Mouse (Mus musculus): ENCODE measurements around the gene Il22ra1.

The Il22ra1 gene

DNA sequence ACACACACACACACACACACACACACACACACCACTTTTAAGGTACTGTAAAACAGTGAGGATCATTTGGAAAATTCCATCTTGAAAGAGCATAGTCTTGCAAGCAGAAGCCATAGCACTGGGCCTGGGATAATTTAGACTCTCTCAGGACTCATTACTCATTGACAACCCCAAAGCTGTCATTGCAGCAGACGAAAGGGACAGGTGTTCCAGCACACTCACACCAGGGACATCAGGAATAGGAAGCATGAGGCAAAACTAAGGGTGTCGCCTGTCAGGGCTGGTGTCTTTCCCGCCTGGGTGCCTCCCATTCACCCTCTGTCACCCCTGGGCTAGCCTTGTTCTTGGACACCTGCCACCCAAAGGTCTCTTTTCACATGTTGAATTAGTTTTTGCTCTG, 8.9 kb downstream of the Il22ra1 start:
- DNase-seq = no peak

DNA sequence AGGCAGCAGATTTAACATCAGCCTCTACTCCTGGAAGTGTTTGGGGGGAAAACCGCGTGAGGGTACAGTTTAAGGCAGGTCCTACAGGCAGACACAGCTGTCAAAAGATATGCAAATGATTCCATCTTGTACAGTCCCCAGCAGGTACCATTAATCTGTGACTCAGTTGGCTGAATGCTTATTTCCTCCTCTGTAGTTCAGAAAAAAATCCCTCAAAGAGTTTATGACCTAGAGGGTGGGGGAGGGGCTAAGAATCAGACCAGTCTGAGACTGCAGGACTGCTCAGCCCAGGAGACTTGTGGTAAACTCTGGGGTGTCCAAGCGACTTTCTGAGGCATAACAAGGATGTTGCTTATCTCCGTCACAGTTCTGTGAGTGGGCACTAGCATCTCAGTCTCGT, 10.3 kb downstream of the Il22ra1 start:
- no peak for DNase-seq

DNA sequence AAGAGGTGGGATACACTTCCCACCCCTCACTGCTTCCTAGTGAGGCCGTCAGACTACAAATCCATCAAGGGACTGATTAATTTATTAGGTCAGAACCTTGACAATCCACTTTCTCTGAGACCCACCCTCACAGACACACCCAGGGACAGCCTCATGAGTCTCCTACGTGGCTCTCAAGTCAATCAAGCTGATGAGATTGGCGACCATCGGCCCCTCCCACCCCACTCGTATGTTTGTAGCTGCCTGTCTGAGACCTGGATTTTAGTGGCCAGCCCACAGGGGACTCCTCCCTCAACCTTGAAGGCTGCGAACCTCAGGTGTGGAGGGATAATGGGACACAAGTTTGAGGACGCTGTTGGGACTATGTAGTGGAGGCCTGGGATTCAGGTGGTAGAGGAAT, 11.2 kb downstream of the Il22ra1 start:
- no peak for DNase-seq

DNA sequence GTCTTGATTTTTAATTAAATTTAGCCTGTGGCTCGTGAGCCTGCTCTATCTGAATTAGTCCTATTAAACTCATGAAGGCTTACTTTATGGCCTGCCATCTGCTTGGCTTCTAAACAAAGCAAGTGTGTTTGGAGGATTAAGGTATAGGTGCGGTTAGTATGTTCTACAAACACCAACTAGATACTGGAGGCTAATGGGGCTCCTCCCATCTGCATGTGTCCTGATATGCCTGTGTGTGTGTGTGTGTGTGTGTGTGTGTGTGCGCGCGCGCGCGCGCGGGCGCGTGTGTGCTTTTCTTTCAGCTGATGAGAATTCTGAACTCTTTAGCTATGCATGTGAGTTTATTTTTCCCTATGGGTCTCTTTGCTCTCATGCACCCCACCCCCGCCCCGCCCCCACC, 11.7 kb downstream of the Il22ra1 start:
- DNase-seq = no peak

DNA sequence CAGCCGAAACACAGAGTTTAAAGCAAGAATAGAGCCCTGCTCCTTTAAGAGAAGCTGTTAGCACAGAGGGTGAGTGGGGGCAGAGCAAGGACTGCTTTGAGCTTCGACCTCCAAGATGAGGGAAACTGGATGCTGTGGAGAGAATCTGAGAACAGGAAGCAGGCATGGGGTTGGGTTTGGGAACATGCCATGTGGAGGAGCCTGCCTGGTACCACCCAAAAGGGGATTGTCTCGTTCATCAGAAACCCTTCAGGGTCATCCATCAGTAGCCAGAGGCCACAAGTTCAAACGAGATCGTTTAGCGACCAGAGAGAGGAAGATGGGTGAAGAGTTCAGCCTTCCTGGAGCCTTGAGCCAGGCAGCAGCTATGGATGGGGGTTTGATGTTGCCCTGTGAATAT, 15.5 kb downstream of the Il22ra1 start:
- DNase-seq = no peak

DNA sequence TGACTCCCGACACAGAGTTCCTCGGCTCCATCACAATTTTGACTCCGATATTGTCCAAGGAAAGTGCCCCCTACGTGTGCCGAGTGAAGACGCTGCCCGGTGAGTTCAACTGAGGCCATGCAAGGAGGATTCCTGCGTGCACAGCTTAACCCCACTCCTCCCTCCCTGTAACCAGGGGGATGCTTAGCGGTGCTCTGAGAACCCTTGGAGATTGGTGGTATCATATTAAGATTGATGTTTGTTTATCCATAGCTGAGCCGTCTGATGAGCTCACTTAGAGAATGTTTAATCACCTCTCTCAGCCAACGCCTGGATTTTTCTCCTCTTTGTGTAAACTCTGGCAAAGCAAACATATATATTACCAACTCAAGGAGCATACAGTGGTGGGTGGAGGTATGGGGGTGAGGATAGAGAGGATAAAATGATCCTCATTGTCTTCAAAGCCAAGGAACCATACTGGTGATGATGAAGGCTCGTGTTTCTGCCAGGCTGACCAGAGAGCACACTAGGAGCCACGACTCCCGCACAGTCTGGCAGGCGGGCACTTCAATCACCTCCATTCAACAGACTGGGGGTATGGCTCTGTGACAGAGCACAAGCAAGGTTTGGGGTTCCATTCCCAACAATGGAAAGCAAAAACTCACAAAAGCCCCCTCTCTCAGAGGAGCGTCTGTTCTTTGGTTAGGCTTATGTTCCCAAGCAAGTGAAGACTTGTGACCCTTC, 16.9 kb downstream of the Il22ra1 start:
- no peak for DNase-seq

DNA sequence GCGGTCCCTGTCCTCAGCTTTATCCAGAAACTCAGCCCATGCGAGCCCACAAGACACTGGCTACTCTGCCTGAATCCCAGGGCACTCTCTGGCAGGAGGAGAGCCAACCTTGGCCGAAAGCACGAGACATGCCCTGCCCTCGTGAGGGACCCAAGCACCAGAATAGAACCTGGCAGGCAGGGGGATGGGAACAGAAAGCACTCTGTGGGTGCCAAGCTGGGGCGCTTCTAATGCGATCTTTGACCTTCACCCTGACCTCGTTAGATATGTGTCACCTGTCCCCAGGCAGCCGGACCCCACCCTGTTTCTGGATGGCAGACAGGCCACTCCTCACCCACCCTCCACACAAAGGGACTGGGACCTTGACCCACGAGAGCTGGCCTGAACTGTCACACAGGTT, 17.6 kb downstream of the Il22ra1 start:
- DNase-seq = no peak

DNA sequence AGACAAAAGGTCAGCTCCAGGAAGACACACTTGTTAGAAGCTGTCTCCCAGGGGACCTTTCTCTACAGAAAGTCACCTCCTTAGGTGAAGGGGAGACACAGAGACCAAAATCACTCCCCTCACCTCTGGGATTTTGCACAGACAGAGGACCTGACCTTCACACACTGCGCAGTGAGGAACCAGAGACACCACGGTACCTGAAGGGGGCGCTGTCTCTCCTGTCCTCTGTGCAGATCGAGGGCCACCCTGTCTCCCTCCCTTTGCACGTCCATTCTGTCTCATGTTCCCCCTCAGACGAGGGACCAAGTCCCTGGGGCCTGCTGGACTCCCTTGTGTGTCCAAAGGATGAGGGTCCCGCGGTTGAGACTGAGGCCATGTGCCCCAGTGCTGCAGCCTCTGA, 22.9 kb downstream of the Il22ra1 start:
- no peak for DNase-seq

DNA sequence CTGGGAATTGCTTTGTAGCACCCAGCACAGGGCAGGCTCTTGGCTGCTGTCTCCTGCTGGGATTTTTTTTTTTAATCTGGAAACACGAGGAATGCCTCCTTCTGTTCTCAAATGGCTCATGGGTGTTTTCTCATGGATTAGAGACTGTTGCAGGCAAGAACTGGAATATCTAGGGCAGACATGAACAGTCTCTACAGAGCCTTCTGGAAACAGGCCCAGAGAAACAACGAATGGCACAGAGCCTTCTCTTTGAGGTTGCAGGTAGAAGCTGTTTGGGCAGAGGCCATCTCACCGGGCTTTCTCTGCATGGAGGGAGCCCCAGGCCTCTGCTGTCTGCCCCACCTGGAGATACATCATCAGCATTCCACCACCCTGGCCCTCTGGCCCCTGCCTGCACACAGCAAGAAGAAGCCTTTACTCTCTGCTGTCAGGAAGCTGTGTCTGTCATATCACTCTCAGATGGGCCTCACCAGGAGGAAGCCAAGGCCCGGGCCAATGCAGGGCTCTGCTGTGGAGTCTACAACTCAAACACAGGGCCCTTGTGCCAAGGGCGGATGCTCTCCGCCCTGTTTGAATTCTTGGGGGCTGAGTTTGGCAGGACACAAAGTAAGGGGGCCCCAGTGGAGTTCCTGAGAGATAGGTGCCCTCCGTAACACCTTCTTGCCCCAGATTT, 24.3 kb downstream of the Il22ra1 start:
- DNase-seq = no peak

DNA sequence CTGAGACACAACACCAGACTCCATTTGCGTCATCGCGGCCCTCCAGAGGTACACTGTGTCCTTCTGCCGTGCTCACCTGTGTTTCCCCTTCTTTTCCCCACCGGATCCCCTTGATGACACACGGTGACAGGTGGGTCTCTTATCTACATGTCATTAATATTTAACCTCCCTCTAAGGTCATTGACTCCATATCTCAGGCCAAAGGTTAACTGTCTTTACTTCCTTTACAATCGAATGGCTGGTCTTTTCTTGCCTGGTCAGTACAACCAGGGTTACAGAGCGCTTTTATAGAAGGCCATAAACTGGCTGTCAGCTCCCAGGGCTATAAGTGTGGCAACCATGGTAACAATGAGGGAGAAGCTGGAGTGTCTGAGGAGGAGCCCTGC, 24.8 kb downstream of the Il22ra1 start:
- DNase-seq = no peak

DNA sequence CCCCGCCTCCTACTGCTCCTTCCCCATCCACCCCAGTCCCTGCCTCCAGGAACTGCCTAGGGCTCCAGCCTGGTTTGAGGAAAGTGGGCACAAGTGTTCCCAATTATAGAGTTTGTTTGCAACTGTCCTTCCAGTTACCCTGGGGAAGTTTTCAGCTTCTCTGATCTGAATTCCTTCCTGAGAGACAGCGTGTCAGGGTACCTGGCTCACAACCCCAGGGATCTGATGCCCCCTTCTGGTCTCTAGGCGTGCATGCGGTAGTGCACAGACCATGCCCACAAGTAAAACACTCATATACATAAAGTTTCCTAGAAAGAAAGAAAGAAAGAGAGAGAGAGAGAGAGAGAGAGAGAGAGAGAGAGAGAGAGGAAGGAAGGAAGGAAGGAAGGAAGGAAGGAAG, 30.4 kb downstream of the Il22ra1 start:
- DNase-seq = no peak

DNA sequence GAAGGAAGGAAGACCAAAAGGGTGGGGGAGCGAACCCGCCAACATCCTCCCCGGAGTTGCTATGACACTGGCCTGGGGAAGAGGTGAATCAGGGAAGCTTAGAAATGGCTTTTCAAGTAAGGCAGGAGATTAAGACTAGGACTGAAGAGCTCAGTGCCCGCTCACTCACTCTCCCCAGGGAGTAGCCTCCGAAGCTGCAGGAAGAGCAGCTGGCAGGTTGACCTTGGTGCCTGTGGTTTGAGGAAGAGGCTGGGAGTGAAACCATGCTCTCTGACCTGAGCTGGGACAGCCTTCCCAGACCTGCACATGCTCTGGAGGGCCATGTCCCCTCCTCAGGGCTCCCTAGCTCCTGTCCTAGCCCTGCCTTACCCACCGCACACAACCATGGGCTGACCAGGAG, 30.9 kb downstream of the Il22ra1 start:
- DNase-seq = no peak

DNA sequence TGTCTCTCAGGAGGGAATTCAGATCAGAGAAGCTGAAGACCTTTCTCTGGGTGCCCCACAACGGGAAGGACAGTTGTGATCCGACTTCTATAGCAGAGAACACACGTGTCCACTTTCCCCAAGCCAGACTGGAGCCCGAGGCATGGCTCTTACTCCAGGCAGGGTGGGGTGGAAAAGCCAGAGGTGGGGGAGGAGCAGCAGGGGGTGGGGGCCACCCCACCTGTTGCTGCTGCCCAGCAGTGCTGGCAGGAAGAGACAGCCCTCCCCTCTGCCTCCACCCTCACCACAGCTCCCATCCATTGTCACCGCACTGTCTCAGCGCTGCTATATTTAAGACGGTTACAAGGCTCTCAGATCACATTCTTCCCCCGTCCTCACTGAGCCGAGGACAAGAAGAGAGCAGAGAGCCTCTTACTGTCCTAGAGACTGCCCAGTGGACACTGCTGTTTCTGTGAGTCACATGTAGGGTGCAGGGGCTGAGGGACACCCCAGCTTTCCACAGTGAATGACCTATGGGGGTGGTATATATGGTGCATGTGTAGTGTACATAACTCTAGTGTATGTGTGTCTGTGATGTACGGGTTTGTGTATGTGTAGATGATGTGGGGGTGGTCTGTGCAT, 31.5 kb downstream of the Il22ra1 start, which contains the start of gene Myom3:
Gene Myom3, plus strand, starts transcription at position 360 of the 621 bp plus-strand sequence.
- no peak for DNase-seq

DNA sequence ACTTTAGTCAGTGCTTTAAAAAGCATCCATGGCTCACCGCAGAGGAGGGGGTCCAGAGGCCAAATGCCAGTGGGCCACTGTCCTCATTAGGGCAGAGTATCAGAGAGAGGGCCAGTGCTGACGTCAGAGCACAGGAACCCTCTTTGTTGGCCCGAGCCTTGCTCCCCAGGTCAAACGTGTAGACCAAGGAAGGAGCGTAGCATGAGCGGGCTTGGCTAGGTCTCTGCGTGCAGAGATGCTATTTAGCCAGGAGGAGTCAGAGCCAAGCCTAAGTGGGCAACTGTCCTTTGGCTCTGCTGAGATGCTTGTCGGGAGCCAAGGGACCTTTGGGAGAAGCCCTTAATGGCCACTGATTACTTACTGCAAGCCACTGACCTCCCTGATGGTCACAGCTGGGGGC, 33.1 kb downstream of the Il22ra1 start:
- no peak for DNase-seq

DNA sequence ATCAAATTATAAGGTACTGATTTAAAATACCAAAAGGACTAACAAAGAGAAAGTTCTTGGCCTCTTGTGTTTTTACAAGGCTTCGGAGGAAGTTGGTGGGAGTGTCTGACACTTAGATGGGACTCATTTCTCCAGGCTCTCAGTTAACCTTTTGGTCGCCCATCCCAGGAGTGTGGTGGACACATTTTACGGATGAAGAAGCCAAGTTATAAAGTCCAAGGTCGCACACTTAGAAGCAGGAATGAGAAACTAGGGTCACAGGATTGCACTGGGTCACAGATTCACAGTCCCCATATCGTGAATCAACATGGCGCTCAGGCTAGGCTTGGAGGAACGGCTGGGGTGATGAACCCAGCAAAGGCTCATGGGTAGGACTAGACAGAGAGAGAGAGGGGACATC, 33.6 kb downstream of the Il22ra1 start:
- DNase-seq = no peak

DNA sequence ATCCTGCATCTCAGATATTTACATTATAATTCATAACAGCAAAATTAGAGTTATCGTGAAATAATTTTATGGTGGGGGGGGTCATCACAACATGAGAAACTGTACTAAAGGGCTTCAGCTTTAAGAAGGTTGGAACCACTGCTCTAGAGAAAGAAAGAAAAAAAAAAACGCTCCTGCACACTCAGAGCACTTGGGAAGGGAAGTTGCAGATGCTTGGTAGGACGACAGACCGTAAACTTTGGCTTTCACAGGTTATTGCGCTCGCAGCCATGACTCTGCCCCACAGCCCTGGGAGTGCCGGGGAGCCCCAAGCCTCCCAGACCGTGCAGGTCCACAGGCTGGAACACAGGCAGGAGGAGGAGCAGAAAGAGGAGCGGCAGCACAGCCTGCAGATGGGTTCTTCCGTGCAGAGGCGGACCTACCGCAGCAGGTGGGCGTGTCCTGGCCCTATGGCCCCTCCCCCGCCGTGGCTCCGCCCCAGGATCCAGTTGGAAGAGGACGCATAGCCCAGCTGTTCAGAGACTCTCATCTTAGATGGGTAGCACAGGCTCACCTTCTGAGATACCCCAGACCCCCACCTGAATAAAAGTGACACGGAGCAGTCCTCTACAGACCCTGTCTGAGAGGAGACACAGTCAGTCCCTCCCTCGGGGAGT, 34.4 kb downstream of the Il22ra1 start:
- DNase-seq = no peak

DNA sequence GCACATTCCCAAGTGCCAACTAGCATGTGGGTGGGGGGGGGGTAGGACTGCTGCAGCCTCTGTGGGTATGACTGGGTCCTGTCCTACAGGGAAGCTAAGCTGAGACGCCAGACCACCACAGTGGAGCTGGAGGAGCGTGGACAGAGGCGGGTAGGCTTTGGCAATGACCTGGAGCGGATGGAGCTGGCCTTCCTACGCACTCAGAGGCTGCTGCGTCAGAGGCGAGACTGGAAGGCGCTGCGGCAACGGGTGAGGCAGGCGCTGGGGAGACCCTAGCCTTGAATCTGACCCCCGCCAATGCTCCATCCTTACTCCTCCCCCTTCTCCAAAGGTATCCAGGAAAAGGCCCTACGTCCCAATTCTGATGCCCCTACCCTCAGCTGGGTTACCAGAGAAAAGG, 36.7 kb downstream of the Il22ra1 start:
- no peak for DNase-seq

DNA sequence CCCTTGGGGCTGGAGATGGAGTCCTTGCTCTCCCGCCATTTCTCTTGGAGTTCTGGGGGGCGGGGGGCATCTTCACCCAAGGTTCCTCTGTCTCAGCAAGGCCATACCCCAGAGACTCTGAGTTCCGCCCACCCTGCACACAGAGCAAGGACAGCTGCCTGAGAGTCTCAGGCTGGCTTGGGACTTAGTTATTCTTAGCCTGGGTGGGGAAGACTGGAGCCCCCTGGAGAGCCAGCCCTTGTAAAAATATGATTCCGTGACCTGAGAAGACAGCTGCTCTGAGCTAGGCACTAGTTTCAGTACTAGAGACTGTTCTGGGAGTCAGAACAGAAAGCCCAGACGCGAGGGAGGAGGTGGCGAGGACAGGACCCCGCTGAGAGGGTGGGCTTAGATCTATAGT, 37.7 kb downstream of the Il22ra1 start:
- no peak for DNase-seq

DNA sequence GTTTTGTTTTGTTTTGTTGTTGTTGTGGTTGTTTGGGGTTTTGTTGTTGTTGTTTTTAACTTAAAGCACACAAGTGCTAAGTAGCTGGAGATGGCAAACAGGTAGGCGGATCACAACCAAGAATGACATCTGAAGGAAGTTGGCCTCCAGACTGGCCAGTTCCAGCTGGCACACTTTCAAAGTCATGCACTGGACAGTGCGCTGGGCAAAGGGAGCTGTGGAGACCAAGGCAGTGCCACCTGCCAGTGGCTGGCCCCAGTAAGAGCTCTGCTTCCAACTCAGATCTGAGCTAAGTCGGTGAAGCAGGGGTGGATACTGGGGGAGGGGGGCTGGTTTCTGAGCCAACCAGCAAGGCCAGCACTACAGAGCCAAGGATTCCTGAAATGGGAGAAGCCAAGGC, 39.0 kb downstream of the Il22ra1 start:
- DNase-seq = no peak

DNA sequence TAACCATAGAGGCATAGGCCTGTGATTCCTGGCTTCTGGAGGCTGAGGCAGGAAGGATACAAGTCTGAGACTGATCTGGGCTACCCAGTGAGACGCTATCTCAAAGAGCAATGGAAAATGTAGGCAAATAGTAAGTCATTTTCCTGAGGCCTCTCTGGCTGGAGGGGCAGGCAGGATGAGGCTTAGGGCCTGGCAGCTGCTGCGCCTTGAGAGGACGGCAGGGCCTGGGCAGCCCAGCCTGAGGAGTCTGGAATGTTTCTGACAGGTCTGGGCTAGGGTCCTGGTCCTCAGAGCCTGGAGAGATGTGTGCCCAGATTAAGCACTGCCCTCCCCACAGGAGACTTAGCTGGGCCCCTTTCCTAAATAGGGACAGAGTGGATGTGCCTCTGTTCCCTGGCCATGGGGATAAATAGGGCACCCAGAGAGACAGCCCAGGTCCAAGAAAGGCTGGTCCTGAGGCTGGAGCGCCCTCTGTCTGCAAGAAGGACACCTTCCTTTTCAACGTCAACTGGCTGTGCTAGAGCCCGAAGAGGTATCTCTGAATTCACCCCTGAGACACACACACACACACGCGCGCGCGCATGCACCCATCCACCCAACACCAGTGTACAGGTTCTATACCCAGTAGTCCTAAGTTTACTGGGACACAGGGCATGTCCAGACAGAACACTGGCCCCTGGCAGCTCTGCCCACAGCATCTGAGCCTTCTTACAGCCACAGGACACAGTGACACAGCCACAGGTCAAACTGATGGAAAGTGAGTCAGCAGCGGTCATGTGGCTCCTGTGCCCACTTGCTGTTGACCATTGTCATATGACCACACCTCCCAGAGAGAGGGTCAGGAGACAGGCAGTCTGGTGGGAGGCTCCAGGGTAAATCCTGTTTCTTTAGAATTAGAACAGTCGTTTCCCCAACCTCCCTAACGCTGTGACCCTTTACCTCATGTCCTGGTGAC, 40.9 kb downstream of the Il22ra1 start:
- DNase-seq = peak; percentile 13

DNA sequence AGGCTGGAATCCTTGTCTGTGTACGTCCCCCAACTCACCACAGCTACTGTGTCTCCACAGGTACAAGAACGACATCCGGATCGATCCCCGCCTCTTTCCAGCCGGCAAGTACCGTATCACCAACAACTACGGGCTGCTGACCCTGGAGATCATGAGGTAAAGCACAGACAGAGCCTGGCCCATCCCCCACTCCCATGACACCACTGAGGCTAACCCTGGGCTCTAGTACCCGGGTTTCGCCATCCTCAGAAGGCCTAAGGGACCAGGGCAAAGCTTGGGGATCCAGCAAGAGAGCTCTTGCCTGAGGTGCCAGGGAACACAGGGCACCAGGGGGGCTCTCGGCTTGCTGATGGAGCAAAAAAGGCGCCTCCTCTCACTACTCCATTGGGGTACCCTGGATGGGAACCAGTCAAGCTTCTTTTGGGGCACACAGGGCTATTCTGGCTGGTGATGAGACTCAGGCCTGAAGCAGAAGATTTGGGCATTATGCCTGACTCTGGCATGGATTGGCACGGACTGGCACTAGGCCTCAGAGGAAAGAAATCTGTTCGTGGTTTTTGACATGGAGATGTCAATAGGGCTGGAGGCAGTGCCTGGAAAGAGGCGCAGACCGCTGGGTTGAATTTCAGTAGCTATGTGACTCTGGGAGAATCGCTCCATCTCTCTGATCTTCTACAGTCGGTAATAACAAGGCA, 42.8 kb downstream of the Il22ra1 start:
- no peak for DNase-seq

DNA sequence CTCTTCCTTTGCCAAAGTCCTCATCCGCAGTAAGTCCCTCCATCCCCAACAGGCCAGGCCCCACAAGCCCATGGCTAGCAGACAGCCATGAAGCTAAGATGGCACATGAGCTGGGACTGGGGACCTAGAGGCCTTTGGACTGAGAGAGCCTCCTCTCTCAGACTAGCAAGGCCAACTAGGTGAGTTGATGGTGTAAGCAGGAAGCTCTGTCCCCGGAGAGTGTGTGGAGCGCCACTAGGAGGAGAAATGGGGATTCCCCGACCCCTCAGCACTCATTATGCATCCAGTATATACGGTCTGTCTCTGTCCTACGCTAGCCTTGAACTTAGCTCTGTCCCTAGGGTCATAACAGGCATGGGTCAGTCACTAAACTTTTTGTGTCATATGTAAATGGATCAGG, 43.6 kb downstream of the Il22ra1 start:
- no peak for DNase-seq

All from cerebellum, adult 9-10 months (tissue).